Mouse (Mus musculus) spleen, adult 2 months (tissue): ENCODE results near the gene Slc7a7. TPM values are rescaled to one million over a fixed set of nuclear protein-coding genes. Genes with fewer than 3 reads are reported as not detected.

ENCODE experiments used
- DNase-seq, 2 experiments: peaks; one replicate each; pipeline versions ENCODE4 v3.0.0 to v3.0.0-alpha.2; 2012 to 2021; ENCODE audit warnings: low spot score in 2 of 2, low read depth in 1 of 2
- H3K27ac ChIP-seq: fragments of 200-500 bp; 2 replicates; pipeline ENCODE4 v1.5.1; 2012; ENCODE audit warnings: low read length, inconsistent platforms; ENCODE audit not compliant: insufficient read depth
- H3K27me3 ChIP-seq: fragments of 200-500 bp; 2 replicates; pipeline ENCODE4 v1.6.1; 2012; ENCODE audit warnings: mild to moderate bottlenecking, moderate library complexity, low read length, inconsistent platforms; ENCODE audit not compliant: control insufficient read depth, insufficient read depth
- H3K36me3 ChIP-seq: fragments of 200-500 bp; 2 replicates; pipeline ENCODE4 v1.6.1; 2012; ENCODE audit warnings: mild to moderate bottlenecking, low read length, inconsistent platforms; ENCODE audit not compliant: control insufficient read depth, insufficient read depth
- H3K4me1 ChIP-seq: fragments of 200-500 bp; 2 replicates; pipeline ENCODE4 v1.6.1; 2011; ENCODE audit warnings: inconsistent platforms; ENCODE audit not compliant: control insufficient read depth, insufficient read depth, insufficient read length
- H3K4me3 ChIP-seq: fragments of 200-500 bp; 2 replicates; pipeline ENCODE4 v1.5.1; 2011; ENCODE audit warnings: mild to moderate bottlenecking, inconsistent platforms; ENCODE audit not compliant: insufficient read depth, insufficient read length; ENCODE audit errors: extremely low read depth
- CTCF ChIP-seq: fragments of 200-500 bp; IDR thresholded peaks from 2 replicates; pipeline ENCODE4 v1.5.1; 2011; ENCODE audit warnings: mild to moderate bottlenecking, inconsistent platforms; ENCODE audit not compliant: insufficient read depth, insufficient read length, insufficient replicate concordance; ENCODE audit errors: extremely low read depth
- POLR2A ChIP-seq: fragments of 200-500 bp; IDR thresholded peaks from 2 replicates; pipeline ENCODE4 v1.6.1; 2011; ENCODE audit warnings: low read depth, low read length, inconsistent platforms
- WGBS: fragments of 180-500 bp; shearing (Covaris S2); methylation state at CpG from one replicate; pipeline ENCODE4 v1.1.7; 2018; 5-methylcytosine and 5-hydroxymethylcytosine counted together
- polyA plus RNA-seq: library from polyadenylated mRNA; depleted of rRNA; stranded (reverse); fragments of >200 nt; gene quantifications from 2 replicates; pipeline ENCODE4 v1.2.3, GENCODE M21; 2012

Gene Slc7a7
- polyA plus RNA-seq, 1 experiment = 31.2 TPM

DNA sequence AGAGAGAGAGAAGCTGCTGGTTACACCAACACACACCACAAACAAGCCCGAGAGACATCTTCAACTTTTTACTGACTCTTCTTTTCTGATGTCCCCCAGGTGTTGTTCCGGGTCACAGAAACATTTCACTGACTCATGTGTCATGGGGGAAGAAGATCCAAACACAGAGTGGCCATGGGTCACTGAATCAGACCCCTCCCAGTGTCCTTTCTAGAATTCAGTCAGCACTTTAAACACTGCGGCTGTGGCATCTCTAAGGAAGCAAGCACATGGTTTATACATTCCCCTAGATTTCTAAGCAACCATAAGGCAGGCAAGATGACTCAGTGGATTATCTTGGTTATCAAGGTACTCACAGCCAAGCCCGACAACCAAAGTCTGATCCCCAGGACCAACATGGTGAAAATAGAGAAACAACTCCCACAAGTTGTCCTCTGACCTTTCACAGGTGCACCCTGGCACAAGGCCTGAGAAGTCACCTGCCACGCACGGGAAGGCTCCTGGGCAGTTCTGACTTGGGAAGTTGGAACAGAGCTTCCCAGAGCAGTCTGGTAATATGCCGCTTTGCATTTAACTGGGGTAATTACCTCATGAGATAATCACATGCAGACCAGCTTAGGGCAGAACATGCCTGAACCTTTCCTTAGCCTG, 31.5 kb downstream of the Slc7a7 start:
- Histone ChIP-seq H3K27ac (no peak overlapping the region), H3K4me3 (no peak overlapping the region), H3K4me1 (no peaks in the 10 kb centered on the region), H3K27me3 (no peaks in the 10 kb centered on the region), H3K36me3 (no peaks in the 10 kb centered on the region)
- TF ChIP-seq CTCF = no peak
- TF ChIP-seq POLR2A = no peak
- WGBS = 84% methylated on average over 7 of the region's 7 CpGs
- DNase-seq = no peak

DNA sequence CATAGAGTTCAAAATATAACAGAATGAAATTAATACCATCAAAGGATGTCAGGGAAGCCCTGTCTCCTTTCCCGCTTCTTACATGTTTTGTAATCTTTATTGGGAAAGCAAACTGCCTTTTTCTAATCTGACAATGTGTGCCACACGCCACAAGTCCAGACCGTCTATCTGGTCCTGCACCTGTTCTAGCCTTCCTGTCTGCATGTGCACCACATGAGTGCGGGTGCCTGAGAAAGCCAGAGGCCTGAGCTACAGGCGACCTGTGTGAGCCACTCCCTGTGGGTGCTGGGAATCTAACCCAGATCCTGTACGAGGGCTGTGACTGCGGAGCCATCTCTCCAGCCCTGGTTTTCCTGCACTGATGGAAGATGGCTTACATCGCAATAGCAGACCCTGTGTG, 33.2 kb downstream of the Slc7a7 start:
- H3K36me3 ChIP-seq = no peaks in the 10 kb centered on the region
- no peak for DNase-seq
- no peaks in the 10 kb centered on the region for H3K4me1 ChIP-seq
- no peak overlapping the region for H3K27ac ChIP-seq
- 80% methylated on average over 8 of the region's 8 CpGs for WGBS
- no peaks in the 10 kb centered on the region for H3K27me3 ChIP-seq
- no peak overlapping the region for H3K4me3 ChIP-seq
- TF ChIP-seq CTCF (no peak), POLR2A (no peak)

DNA sequence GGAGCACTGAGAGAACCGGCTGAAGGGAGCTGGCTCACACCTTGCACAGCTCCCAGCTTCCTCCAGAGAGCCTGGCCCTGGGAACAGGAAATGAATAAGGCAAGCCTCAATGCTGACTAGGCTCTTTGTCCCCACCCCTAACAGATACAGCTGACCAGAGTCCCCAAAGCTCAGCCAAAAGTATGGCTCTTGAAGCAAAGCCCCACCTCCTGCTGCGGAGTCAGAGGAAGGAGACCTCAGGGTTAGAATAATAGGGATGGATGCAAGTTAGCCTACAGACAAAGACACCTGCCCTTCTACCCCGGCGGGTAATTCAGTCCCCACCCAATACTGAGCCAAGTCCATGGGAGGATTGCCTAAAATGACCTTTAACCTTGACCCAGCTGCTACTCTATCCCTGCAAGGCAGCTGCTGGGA, 34.2 kb downstream of the Slc7a7 start:
- Histone ChIP-seq H3K36me3 (no peaks in the 10 kb centered on the region), H3K4me1 (no peaks in the 10 kb centered on the region), H3K27ac (0 out of 2 replicates have a peak overlapping the region, but pooled peaks have one; percentile 14), H3K27me3 (no peaks in the 10 kb centered on the region), H3K4me3 (no peak overlapping the region)
- 51% methylated on average over 4 of the region's 4 CpGs for WGBS
- TF ChIP-seq POLR2A (no peak), CTCF (no peak)
- DNase-seq = peak in 1 of 2 experiments; percentile 6

DNA sequence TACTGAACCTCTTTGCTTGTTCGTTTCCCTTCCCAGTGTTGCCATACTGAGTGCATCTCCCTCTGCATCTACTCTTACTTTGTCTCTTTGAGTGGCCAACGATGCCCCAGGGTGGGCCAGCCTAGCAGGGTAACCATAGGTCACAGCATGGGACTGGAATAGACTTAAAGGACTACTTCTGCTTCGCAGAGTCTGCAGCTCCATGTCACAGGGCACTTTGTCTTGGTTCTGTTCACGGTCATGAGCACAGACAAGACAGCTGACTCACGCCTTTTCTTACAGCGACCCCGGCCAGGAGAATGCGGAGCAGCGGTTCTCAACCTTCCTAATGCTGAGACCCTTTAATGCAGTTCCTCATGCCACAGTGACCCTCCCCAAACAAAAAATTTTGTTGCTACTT, 34.9 kb downstream of the Slc7a7 start:
- no peaks in the 10 kb centered on the region for H3K36me3 ChIP-seq
- no peak overlapping the region for H3K27ac ChIP-seq
- no peaks in the 10 kb centered on the region for H3K4me1 ChIP-seq
- TF ChIP-seq CTCF = no peak
- no peak for TF ChIP-seq POLR2A
- DNase-seq = no peak
- H3K27me3 ChIP-seq = no peaks in the 10 kb centered on the region
- 72% methylated on average over 9 of the region's 9 CpGs for WGBS
- H3K4me3 ChIP-seq = no peak overlapping the region

DNA sequence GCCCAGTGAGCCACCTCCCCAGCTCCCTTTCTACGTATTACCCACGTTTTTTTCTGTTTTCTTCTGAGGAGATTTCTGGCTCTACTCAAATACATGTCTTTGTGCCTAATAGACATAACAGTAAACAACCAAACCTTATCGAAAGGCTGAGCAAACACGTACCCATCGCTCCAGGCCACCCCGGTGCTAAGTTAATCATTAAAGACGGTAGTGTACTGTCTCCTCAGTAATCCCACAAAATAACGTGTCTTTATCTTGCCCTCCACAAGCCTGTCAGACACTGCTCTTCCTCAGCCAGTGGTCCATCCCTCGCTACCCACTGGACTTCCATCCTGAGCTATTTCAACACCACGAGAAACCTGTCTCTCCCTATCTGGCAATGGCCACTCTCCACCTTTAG, 35.8 kb downstream of the Slc7a7 start:
- WGBS = 90% methylated on average over 10 of the region's 10 CpGs
- DNase-seq = no peak
- TF ChIP-seq CTCF (no peak), POLR2A (no peak)
- Histone ChIP-seq H3K4me1 (no peaks in the 10 kb centered on the region), H3K4me3 (no peak overlapping the region), H3K27me3 (no peaks in the 10 kb centered on the region), H3K36me3 (no peaks in the 10 kb centered on the region), H3K27ac (no peak overlapping the region)

DNA sequence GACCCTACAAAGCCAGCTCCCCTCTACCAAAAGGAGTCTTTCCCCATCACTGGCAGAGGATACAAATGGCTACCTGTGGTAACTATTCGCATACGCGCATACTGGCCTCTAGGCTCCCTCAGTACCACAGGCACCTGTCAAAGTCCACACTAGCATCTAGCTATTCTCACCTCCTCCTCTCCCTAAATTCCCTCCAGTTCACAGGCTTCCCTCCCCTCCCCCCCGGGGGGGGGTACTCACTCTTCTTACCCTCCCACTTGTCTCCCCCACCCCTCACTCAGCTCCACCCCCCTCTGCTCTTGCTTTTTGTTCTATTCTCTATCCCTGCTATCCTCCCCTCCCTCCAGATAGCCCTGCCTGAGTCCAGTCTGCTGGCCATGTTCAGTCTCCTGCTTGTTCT, 37.0 kb downstream of the Slc7a7 start:
- Histone ChIP-seq H3K4me1 (no peaks in the 10 kb centered on the region), H3K36me3 (no peaks in the 10 kb centered on the region), H3K4me3 (no peak overlapping the region), H3K27me3 (no peaks in the 10 kb centered on the region), H3K27ac (no peak overlapping the region)
- no peak for DNase-seq
- 88% methylated on average over 4 of the region's 4 CpGs for WGBS
- TF ChIP-seq POLR2A (no peak), CTCF (no peak)

DNA sequence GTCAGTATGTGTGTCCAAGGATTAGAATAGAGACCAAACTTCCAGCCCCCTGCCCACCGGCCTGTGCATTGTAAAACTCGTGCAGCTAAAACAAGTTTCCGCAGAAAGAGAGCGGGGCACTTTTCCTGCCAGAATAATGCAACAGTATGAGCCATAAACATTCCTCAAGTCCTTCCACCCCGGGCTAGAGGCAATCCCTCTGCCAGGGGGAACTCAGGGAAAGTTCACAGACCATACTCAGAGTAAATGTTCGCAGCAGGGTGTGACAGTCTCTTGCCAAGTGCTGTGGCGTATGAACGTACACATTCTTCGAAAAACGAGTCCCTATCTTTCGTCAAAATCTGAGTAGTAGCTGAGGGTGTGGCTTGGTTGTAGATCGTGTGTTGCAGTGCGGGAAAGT, 38.0 kb downstream of the Slc7a7 start:
- no peak overlapping the region for H3K27ac ChIP-seq
- TF ChIP-seq POLR2A (no peak), CTCF (no peak)
- DNase-seq = no peak
- H3K27me3 ChIP-seq = no peaks in the 10 kb centered on the region
- H3K4me3 ChIP-seq = no peak overlapping the region
- no peaks in the 10 kb centered on the region for H3K4me1 ChIP-seq
- H3K36me3 ChIP-seq = no peaks in the 10 kb centered on the region
- WGBS = 82% methylated on average over 13 of the region's 13 CpGs

DNA sequence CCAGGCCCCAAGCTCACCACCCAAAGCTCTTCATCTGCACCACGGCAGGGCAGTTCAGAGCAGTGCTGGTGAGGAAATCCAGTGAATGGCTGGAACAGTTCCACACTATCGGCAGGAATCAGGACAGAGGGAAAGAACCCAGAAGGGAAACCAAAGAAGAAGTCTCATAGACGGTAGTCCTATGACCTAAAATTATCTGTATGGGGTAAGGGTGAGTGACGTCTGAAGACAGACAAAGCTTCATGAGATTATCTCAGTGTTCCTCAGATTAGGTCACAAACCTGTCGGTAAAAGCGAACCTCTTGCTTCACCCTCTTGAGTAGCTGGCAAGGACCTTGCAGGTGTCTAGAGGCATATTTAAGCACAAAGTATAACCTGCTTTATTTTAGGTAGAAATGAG, 40.4 kb downstream of the Slc7a7 start:
- Histone ChIP-seq H3K27me3 (no peaks in the 10 kb centered on the region), H3K4me1 (no peaks in the 10 kb centered on the region), H3K27ac (no peak overlapping the region), H3K36me3 (no peaks in the 10 kb centered on the region), H3K4me3 (no peak overlapping the region)
- TF ChIP-seq CTCF = no peak
- no peak for TF ChIP-seq POLR2A
- DNase-seq = no peak
- 86% methylated on average over 6 of the region's 6 CpGs for WGBS
